Mouse (Mus musculus) left cerebral cortex, postnatal 36 days (tissue): ENCODE data around the gene Aes. TPM values are rescaled to one million over a fixed set of nuclear protein-coding genes. Genes with fewer than 3 reads are reported as not detected.
A peak's percentile ranks its signal among the peaks of the same experiment; 100 is the strongest.

ENCODE experiments used
- DNase-seq, 2 experiments: peaks; one replicate each; pipeline ENCODE4 v3.0.0; 2021 to 2022; ENCODE audit warnings: low spot score in 2 of 2, mixed read lengths in 1 of 2
- intact Hi-C: fragments of 180-260 bp; cut with DNase I; formaldehyde crosslinking; loops from one replicate; pipeline ENCODE4 v1.15.1; 2025
- total RNA-seq, 2 experiments: library from RNA; stranded (reverse); gene quantifications; 2 replicates each; pipeline ENCODE4 v1.2.3; 2021

The Aes gene
- total RNA-seq, 2 experiments from 2014 or later, result 652 to 731 TPM

DNA sequence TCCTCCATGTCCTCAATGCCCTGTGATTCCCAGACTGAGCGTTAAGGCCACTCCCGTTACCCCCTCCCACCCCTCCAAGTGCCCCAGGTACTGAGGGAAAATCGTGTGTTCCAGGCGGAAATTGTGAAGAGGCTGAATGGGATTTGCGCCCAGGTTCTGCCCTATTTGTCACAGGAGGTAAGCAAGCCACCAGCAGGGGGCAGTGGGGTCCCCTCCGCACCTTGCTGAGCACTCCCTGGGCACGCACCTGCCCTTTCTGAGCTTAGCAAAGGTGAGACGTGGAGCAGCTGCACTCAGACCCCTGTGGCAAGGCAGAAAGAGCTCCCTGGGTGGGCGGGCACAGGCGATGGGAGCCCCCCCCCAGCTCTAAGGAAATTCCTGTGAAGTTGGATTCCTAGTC is 5.4 kb downstream of the Aes start:
- no peak for DNase-seq
- intact Hi-C loops, result no loop called here

DNA sequence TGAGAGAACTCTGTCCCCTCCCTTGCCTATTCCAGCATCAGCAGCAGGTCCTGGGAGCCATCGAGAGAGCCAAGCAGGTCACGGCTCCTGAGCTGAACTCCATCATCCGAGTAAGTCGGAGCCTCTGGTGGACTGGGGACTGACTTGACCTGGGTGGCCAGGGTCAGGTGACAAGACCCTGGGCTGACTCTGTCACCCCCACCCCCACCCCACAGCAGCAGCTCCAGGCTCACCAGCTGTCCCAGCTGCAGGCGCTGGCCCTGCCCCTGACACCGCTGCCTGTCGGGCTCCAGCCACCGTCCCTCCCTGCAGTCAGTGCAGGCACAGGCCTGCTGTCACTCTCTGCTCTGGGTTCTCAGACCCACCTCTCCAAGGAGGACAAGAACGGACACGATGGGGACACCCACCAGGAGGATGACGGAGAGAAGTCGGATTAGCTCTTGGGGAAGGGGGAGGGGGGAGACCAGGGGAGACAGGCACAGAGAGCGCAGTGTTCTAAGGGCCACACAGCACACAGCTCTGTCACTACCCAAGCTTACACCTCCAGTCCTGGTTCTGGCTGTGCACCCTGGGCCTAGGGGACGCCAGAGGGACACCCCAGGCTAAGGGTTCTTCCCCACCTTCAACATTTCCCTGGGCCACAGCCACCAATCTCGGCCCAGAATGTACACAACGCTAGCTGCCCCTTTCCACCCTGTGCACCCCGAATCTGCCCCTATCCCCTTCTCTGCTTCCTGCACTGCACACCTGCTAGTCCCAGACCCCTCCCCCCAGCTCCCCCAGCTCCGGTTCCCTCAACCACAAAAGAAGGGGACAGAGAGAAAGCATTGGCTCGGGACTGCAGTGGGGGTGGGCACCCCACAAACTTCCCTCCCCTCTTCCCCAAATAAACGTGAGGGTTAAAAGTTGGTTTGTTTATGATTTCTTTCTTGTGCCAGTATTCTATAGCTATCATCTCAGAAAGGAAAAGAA is 6.3 kb downstream of the Aes start:
- intact Hi-C loops, result no loop called here
- DNase-seq, result no peak

DNA sequence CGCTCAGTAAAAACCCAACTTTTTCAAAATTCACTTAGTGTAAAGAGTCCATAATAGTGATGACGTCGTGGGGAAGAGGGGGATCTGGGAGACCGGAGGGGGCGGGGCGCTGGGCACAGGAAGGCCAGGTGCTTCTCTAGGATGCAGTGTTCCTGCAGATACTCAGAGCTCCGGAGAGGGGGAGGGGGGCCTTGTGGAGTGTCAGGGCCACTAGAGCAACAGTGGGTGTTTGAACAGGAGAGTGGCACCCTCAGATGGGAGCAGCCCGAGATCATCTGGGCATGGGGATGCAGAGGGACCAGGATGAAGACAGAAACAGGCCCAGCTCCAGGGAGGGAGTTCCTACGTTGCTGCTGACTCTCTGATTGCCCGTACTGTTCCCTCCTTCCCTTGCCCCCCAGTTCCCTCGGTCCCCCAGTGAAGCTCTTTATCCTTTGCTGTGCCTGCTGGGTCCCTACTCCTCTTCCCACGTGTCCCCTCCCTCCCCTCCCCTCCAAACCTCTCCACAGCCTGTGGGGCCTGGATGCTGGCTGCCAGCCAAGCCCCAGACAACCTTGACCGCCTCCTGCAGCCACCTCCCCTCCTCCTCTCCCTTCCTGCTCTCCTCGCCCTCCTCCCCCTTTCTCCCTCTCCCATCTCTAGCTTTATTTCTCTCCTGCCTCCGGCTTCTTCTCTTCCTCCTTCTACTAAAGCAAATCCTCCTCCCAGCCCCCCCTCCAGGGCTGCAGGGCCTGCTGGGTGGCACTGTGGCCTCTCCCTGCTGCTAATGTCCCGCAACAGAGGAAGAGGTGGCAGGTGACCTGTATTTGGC is 9.3 kb downstream of the Aes start:
- DNase-seq, result no peak
- intact Hi-C loops, result no loop called here

DNA sequence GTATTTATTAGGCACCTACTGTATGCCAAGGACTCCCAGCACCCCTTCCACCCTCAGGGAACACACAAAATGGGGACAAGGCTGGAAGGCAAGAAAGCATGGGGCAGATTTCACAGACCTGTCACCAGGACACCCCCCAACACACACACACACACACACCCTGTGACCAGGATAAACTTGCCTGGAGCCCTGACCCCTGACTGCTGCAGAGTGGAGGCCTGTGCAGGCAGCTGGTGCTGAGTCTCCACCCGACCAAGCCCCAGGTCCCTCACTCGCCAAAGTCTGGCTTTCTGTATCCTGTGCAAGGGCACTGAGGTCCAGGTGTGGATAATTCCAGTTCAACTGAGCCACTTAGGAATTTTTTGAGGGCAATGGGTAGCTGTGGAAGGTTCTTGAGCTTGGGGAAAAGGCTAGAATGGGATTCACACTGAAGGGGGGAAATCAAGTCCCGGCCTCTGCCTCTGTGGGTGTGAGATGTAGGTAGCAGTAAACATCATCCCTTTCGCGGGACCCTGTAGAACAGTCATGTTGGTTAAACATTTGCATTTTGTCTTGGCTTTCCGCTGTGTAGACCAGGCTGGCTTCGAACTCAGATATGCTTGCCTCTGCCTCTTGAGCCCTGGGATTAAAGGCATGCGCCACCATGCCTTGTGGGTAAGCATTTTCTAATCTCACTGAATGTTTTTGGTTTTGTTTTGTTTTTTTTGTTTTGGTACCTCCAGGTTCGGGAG is 10.4 kb downstream of the Aes start:
- intact Hi-C loops, result no loop called here
- DNase-seq, result no peak

DNA sequence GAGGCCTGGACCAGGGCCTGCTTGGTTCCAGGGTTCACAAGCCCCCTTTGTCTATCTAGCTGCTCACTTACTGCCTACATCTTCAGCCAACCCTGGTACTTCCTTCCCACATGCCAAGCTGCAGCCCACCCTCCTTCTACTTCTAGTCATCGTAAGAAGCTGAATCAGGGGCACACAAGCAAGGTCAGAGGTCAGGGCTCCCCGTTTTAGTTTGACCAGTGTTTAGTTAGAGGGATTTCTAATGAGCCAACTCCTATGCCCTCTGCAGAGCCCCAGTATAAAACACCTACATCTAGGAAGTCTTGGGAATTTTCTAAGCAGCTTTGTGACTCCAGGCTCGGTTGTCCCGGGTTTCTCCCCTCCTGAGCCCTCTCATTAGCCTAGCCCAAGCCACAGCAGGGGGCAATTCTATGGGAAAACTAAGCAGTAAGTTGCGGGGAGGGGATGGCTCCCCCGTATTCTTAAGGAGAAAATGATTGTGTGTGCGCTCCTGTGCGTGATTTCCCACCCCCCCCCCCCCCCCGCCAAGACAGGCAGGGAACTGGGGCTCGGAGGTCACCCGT is 11.0 kb downstream of the Aes start:
- DNase-seq, result no peak
- intact Hi-C loops, result no loop called here

DNA sequence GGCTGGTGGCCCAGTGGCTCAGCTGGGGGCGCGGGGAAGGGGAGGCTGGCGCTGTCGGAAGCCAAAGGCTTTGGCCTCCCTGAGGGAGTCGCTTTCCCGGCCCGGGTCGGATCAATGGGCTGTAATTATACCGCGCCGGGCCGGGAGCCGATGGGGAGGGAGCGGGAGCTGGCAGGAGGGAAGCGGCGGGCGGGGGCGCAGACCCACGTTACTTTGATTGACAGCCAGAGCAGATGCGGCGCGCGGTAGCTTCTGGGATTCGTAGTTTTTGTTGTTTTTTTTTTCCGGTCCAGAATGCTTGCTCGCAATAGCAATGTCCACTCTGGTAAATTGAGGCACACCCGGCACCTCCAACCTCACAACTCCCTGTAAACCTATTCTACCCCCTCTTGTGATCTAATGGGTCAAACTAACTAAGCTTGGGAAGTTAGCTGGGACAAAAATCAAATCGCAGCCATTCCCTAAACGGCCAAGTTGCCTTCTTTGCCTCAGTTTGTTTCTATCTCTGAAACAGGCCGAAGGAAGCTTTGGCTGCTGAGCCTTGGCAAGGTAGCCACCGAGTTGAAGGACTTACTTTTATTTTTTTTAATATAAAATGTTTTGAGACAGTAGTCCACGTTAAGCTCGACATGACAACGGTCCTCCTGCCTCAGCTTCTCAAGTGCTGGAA is 11.7 kb downstream of the Aes start:
- intact Hi-C loops, result no loop called here
- peak; percentile 92 to 93 for DNase-seq

DNA sequence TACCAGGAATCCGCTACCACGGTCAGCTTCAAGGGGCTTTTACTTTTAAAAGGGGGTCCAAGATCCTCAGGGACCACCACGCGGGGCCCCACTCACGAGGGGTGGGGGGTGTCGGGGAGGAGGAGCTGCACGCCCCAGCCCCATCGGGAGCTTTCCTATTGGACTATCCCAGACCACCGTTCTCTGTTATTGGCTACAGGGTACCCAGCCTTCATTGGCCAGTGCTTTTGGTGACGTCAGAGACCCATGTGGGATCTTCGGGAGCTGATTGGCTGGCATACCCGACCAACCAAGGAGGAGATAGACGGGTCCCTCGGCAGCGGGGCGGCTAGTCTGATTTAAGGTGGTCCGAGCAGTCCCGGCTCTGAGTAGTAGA is 12.2 kb downstream of the Aes start:
- intact Hi-C loops, result no loop called here
- DNase-seq, result peak; percentile 98 to 99

DNA sequence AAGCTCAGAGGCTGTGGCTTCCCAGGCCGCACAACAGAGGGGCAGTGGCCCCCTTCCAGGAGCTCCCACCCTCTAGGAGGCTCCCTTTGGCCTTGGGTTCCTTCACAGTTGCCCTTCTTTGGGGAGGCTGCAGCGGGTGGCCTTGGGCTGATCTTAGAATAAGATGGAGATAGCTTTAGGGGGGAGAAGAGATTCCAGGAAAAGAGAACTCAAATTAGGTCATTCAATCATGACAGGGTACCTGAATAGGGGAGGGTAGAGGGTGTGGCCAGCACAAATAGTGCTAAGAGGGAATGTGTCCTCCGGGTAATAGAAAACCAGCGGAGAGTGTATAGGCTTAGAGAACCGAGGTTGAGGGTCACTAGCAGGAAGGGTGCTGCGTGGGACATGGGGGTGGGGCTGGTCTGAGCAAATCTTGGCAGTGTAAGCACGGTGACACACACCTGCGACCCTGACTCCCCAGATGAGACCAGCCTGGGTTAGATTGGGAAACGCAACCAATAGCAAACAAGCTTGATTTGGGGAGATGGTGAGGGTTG is 12.9 kb downstream of the Aes start:
- intact Hi-C loops, result no loop called here
- no peak for DNase-seq

DNA sequence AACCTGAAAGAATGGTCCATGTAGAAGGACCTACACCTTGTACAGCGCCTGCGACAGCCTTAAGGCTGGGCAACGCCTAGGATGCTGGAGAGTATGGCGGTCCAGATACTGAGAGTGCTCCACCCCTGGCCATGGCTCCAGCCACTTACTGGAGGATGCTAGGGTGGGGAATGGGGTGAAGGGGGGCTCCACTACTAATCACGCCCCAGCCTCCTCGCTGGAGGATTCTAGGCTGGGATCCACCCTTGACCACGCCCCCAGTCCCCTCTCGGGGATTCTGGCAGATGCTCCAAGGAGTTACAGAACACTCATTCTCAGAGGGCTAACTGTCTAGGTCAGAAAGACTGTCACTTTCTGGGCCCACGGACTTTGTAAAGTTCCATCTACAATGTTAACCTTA is 13.7 kb downstream of the Aes start:
- intact Hi-C loops, result no loop called here

DNA sequence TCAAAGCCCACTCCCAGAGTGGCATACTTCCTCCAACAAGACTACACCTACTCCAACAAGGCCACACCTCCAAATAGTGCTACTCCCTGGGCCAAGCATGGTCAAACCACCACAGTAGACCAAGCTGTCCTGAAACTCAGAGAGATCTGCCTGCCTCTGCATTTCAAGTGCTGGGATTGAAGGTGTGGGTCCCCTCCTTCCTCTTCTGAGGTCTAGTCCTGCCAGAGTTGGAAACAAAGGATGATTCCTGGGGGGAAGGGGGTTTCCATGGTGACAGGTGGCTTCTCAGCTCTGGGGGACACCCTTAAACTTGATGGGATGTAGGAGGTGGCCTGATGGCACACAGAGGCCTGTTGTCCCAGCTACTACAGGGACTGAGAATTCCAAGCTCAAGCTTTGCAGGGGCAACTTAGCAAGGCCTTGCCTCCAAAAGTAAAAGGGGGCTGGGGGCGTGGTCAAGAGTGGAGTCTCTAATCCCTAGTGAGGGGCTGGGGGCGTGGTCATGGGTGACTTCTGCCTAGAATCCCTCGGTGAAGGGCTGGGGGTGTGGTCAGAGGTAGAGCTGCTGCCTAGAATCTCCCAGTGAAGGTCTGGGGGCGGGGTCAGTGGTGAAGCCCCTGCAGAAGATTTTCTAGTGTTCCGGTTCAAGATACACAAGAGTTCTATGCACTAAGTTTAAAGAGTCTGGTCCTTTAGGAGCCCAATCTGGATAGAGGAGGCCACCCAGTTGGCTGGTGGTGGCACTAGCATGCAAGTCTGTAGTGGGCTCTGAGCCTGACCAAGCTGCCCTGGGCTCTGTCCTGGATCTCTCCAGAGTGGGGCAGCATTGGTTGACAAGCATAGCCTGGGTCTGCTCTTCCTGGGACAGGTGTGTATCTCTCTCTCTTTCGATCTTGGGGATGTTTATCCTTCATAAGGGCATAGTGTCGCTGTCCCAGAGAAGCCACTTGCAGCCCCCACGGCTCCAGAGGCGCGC is 15.1 kb downstream of the Aes start, which contains the start of gene Tle2:
Gene Tle2 (plus strand): TSS at position 481 of the 976 bp plus-strand sequence.
- intact Hi-C loops, result loop anchor here (2.0 kb wide), 1 partner anchor 22 kb away; no protein-coding TSS in a partner anchor
- no peak for DNase-seq

More for the DNA sequence above, 13.7 kb downstream of the Aes start:
- DNase-seq, result no peak

DNA sequence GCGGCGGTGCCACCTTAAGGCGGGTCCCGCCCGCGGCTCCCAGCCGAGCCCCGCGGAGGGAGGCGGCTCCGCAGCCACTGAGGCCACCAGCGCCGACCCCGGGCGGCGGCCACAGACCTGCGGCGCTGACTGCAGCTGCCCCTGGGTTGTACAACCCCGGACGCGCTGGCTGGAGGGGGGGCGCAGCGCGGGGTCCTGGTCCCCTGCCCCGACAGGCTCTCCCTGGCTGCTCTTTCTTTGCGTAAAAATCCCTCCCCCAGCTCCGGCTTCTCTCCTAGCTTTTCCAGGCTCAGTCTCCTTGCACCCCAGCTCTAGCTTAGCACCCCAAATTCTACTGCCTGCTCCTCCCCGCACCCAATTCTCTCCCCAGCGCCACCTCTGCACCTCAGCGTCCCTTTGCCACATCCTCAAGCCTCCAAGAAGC is 15.9 kb downstream of the Aes start:
- intact Hi-C loops, result loop anchor here (2.0 kb wide), 1 partner anchor 22 kb away; no protein-coding TSS in a partner anchor
- DNase-seq, result peak in 1 of 2 experiments; percentile 65

DNA sequence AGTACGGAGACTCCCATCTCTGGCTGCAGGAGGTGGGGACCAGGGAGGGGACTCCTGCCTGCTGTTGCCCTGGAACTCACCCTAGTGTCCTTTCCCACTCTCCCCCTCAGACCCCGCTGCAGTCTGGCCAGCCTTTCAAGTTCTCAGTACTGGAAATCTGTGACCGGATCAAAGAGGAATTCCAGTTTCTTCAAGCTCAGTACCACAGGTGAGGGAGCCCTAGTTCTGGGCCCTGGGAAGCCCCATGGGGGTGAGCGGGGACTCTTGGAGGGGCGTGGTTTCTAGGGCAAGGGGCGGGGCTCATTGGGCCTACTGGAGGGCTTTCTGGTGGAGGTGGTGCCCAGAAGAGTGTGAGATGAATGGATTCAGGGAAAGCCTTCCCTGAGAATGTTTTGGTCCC is 16.4 kb downstream of the Aes start:
- intact Hi-C loops, result loop anchor here (2.0 kb wide), 1 partner anchor 21 kb away; no protein-coding TSS in a partner anchor
- DNase-seq, result no peak

DNA sequence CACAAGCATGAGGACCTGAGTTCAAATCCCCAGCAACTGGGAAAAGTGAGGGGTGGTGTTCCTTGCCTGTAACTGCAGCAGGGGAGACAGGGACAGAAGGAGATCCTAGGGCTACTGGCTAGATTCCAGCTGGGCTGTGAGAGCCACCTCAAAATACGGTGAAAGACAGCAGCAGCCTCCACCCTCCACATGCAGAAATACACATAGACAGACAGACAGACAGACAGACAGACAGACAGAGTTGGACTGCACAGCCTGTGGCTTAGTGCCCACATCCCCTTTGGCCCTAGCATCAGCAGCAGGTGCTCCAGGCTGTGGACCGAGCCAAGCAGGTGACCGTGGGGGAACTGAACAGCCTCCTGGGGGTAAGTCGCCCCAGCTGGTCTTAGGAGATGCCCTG is 20.7 kb downstream of the Aes start:
- intact Hi-C loops, result no loop called here
- DNase-seq, result no peak

DNA sequence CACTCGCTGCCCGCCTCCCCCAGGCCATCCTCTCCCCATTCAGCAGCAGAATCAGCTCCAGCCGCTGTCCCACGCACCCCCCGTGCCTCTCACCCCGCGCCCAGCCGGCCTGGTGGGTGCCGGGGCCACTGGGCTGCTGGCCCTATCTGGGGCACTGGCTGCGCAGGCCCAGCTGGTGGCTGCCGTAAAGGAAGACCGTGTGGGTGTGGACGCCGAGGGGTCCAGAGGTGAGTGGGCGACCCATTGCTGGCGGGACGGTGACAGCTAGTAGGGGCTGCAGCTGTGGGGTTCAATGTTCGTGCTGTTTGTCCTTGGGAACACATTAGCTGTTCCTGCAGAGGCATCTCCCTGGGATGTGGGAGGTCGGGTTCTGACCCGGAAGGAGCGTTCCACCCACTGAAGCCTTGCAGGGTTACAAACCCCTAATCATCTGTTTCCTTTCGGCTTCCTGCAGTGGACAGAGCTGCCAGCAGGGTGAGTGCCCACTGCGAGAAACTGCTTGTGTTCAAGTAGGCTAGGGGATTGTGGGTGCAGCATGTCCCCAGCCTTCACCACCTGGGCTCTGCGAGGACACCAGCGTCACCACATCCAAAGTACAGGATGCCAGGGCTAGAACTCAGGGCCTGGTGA is 21.3 kb downstream of the Aes start:
- DNase-seq, result no peak
- intact Hi-C loops, result no loop called here

DNA sequence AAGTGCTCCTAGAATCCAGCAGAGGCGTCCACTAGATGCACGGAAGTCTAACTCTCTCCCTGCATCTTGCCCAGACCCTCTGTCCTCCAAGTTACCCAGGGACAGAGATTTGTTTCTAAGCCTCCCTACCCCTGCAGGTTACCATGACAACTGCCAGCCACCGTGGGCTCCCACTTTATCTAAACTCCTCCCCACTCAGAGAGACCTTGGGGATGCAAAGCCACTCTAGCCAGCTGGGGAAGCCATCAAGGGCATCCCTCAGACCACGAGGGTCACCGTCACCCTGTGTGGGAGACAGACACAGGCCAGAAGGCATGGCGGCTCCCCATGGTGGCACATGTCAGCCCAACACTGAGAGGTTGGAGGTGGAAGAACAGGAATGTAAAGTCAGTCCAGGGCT is 24.1 kb downstream of the Aes start:
- intact Hi-C loops, result no loop called here
- DNase-seq, result no peak

DNA sequence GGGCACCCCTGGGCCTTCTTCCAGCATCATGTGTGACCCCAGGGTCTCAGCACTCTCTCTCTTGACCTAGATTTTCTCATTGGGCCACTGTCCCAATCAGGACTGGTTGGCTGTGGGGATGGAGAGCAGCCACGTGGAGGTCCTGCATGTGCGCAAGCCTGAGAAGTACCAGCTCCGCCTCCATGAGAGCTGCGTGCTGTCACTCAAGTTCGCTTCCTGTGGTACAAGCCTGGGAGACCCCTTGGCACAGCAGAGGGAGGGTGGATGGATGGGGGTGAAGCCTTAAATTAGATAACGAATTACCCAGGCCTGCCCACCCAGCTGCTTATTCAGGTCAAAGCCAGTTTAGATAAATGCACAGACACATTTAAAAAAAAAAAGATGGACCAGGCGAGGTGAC is 29.5 kb downstream of the Aes start:
- no peak for DNase-seq
- intact Hi-C loops, result no loop called here

DNA sequence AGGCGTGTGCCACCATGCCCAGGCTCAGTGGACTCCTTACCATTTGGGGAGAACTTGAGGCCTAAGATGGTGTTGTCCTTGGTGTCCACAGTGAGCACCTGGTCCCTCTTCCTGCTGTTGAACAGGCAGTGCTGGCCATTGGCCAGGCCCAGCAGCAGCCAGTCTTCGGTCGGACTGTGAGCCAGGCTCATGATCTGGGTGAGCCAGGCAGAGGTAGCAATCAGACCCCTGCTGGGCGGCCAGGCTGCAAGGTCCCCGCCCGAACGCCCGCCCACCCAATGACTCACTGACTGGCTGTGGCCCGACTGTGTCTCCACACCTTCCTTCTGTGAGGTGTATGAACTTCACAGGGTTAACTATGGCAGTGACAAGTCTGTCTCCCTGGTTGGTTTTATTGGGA is 32.6 kb downstream of the Aes start:
- no peak for DNase-seq
- intact Hi-C loops, result no loop called here
